Mouse (Mus musculus): ENCODE results near the gene Aox1. TPM values are rescaled to one million over a fixed set of nuclear protein-coding genes. Genes with fewer than 3 reads are reported as not detected.
"Not testable (repeated sequence)": the region's sequence is repeated elsewhere in the genome, so short reads cannot be mapped to it uniquely, and the experiment has no call there.

Aox1 gene
- polyA plus RNA-seq, 1 experiment from 2014 or later: 0.05 TPM

GRCm38 (mm10) chr1:58027707-58028106 lies 2.0 kb upstream of the Aox1 start:
- Histone ChIP-seq H3K4me2 (ENCODE audit: low read length) (no peak overlapping the region), H3K9ac (ENCODE audit: low read length) (no peak overlapping the region), H3K4me1 (replicated peaks; ENCODE audit: control insufficient read depth, insufficient read depth, low read length) (peaks cover 7% of the 10 kb centered on the region; the same call in 1 of the 2 replicates), H3K9me3 (ENCODE audit: control insufficient read depth, low read length) (no peaks in the 10 kb centered on the region), H3K4me3 (ENCODE audit: low read depth, low read length) (no peak overlapping the region), H3K36me3 (ENCODE audit: control insufficient read depth, insufficient read depth, low read length) (peaks cover 26% of the 10 kb centered on the region), H3K27ac (ENCODE audit: low read depth) (no peak overlapping the region), H3K27me3 (replicated peaks; ENCODE audit: control insufficient read depth, insufficient read depth, low read length) (no peaks in the 10 kb centered on the region)
- 80% methylated on average over 7 of the region's 7 CpGs for WGBS
- no peak for ATAC-seq (replicated peaks; ENCODE audit: low FRiP score, low TSS enrichment, low read depth)
- DNase-seq (ENCODE audit: low spot score): no peak

- Histone ChIP-seq H3K4me2 (ENCODE audit: low read length) (peak overlapping the region; percentile 42), H3K27me3 (replicated peaks; ENCODE audit: control insufficient read depth, insufficient read depth, low read length) (no peaks in the 10 kb centered on the region), H3K9me3 (ENCODE audit: control insufficient read depth, low read length) (no peaks in the 10 kb centered on the region), H3K4me1 (replicated peaks; ENCODE audit: control insufficient read depth, insufficient read depth, low read length) (peaks cover 7% of the 10 kb centered on the region; the same call in 1 of the 2 replicates), H3K27ac (ENCODE audit: low read depth) (no peak overlapping the region), H3K4me3 (ENCODE audit: low read depth, low read length) (peak overlapping the region; percentile 10; the same call in 1 of the 2 replicates), H3K9ac (ENCODE audit: low read length) (no peak overlapping the region), H3K36me3 (ENCODE audit: control insufficient read depth, insufficient read depth, low read length) (peaks cover 8% of the 10 kb centered on the region; the same call in 1 of the 2 replicates)
- DNase-seq (ENCODE audit: low spot score) (no peak), ATAC-seq (replicated peaks; ENCODE audit: low FRiP score, low TSS enrichment, low read depth) (no peak)
- WGBS: 19% methylated on average over 13 of the region's 13 CpGs
Measured at GRCm38 (mm10) chr1:58030156-58030871, 583 bp downstream of the Aox1 start.

GRCm38 (mm10) chr1:58031160-58031769 lies 1.5 kb downstream of the Aox1 start:
- peaks cover 7% of the 10 kb centered on the region; the same call in 1 of the 2 replicates for H3K4me1 ChIP-seq (replicated peaks; ENCODE audit: control insufficient read depth, insufficient read depth, low read length)
- no peaks in the 10 kb centered on the region for H3K27me3 ChIP-seq (replicated peaks; ENCODE audit: control insufficient read depth, insufficient read depth, low read length)
- H3K36me3 ChIP-seq (ENCODE audit: control insufficient read depth, insufficient read depth, low read length): 0 out of 2 replicates have a peak, but pooled peaks cover 3% of the 10 kb centered on the region
- no peak overlapping the region for H3K9ac ChIP-seq (ENCODE audit: low read length)
- DNase-seq (ENCODE audit: low spot score) (peak; percentile 87), ATAC-seq (replicated peaks; ENCODE audit: low FRiP score, low TSS enrichment, low read depth) (no peak)
- no peak overlapping the region for H3K4me3 ChIP-seq (ENCODE audit: low read depth, low read length)
- H3K4me2 ChIP-seq (ENCODE audit: low read length): no peak overlapping the region
- H3K27ac ChIP-seq (ENCODE audit: low read depth): no peak overlapping the region
- no peaks in the 10 kb centered on the region for H3K9me3 ChIP-seq (ENCODE audit: control insufficient read depth, low read length)
- 58% methylated on average over 10 of the region's 10 CpGs for WGBS

GRCm38 (mm10) chr1:58037306-58037705 lies 7.6 kb downstream of the Aox1 start:
- H3K4me2 ChIP-seq (ENCODE audit: low read length); ATAC-seq (replicated peaks; ENCODE audit: low FRiP score, low TSS enrichment, low read depth); H3K9ac ChIP-seq (ENCODE audit: low read length); H3K4me1 ChIP-seq (replicated peaks; ENCODE audit: control insufficient read depth, insufficient read depth, low read length); H3K4me3 ChIP-seq (ENCODE audit: low read depth, low read length); H3K9me3 ChIP-seq (ENCODE audit: control insufficient read depth, low read length); DNase-seq (ENCODE audit: low spot score); H3K36me3 ChIP-seq (ENCODE audit: control insufficient read depth, insufficient read depth, low read length); H3K27ac ChIP-seq (ENCODE audit: low read depth); H3K27me3 ChIP-seq (replicated peaks; ENCODE audit: control insufficient read depth, insufficient read depth, low read length): not testable (repeated sequence)
- WGBS: 92% methylated on average over 9 of the region's 9 CpGs

GRCm38 (mm10) chr1:58045076-58045475 lies 15.3 kb downstream of the Aox1 start:
- 62% methylated on average over 3 of the region's 3 CpGs for WGBS
- no peaks in the 10 kb centered on the region for H3K27me3 ChIP-seq (replicated peaks; ENCODE audit: control insufficient read depth, insufficient read depth, low read length)
- no peak overlapping the region for H3K27ac ChIP-seq (ENCODE audit: low read depth)
- no peak overlapping the region for H3K4me2 ChIP-seq (ENCODE audit: low read length)
- no peaks in the 10 kb centered on the region for H3K4me1 ChIP-seq (replicated peaks; ENCODE audit: control insufficient read depth, insufficient read depth, low read length)
- no peak for ATAC-seq (replicated peaks; ENCODE audit: low FRiP score, low TSS enrichment, low read depth)
- no peak overlapping the region for H3K9ac ChIP-seq (ENCODE audit: low read length)
- no peaks in the 10 kb centered on the region for H3K9me3 ChIP-seq (ENCODE audit: control insufficient read depth, low read length)
- no peak for DNase-seq (ENCODE audit: low spot score)
- H3K36me3 ChIP-seq (ENCODE audit: control insufficient read depth, insufficient read depth, low read length): no peaks in the 10 kb centered on the region
- no peak overlapping the region for H3K4me3 ChIP-seq (ENCODE audit: low read depth, low read length)

- Histone ChIP-seq H3K9ac (ENCODE audit: low read length) (no peak overlapping the region), H3K4me3 (ENCODE audit: low read depth, low read length) (no peak overlapping the region), H3K4me1 (replicated peaks; ENCODE audit: control insufficient read depth, insufficient read depth, low read length) (no peaks in the 10 kb centered on the region), H3K27me3 (replicated peaks; ENCODE audit: control insufficient read depth, insufficient read depth, low read length) (no peaks in the 10 kb centered on the region), H3K27ac (ENCODE audit: low read depth) (no peak overlapping the region), H3K9me3 (ENCODE audit: control insufficient read depth, low read length) (no peaks in the 10 kb centered on the region), H3K4me2 (ENCODE audit: low read length) (no peak overlapping the region), H3K36me3 (ENCODE audit: control insufficient read depth, insufficient read depth, low read length) (no peaks in the 10 kb centered on the region)
- DNase-seq (ENCODE audit: low spot score) (no peak), ATAC-seq (replicated peaks; ENCODE audit: low FRiP score, low TSS enrichment, low read depth) (no peak)
- WGBS: 73% methylated on average over 5 of the region's 5 CpGs
Measured at GRCm38 (mm10) chr1:58045546-58045945, 15.8 kb downstream of the Aox1 start.

GRCm38 (mm10) chr1:58046721-58047290 lies 17.1 kb downstream of the Aox1 start:
- Histone ChIP-seq H3K4me3 (ENCODE audit: low read depth, low read length) (no peak overlapping the region), H3K27ac (ENCODE audit: low read depth) (no peak overlapping the region), H3K9ac (ENCODE audit: low read length) (no peak overlapping the region), H3K36me3 (ENCODE audit: control insufficient read depth, insufficient read depth, low read length) (no peaks in the 10 kb centered on the region), H3K27me3 (replicated peaks; ENCODE audit: control insufficient read depth, insufficient read depth, low read length) (no peaks in the 10 kb centered on the region), H3K9me3 (ENCODE audit: control insufficient read depth, low read length) (no peaks in the 10 kb centered on the region), H3K4me2 (ENCODE audit: low read length) (no peak overlapping the region), H3K4me1 (replicated peaks; ENCODE audit: control insufficient read depth, insufficient read depth, low read length) (no peaks in the 10 kb centered on the region)
- DNase-seq (ENCODE audit: low spot score) (no peak), ATAC-seq (replicated peaks; ENCODE audit: low FRiP score, low TSS enrichment, low read depth) (no peak)
- 79% methylated on average over 3 of the region's 3 CpGs for WGBS

GRCm38 (mm10) chr1:58049126-58049525 lies 19.4 kb downstream of the Aox1 start:
- WGBS: 90% methylated on average over 5 of the region's 5 CpGs
- no peak for ATAC-seq (replicated peaks; ENCODE audit: low FRiP score, low TSS enrichment, low read depth)
- H3K27me3 ChIP-seq (replicated peaks; ENCODE audit: control insufficient read depth, insufficient read depth, low read length): no peaks in the 10 kb centered on the region

More at GRCm38 (mm10) chr1:58049126-58049525, 19.4 kb downstream of the Aox1 start:
- H3K27ac ChIP-seq (ENCODE audit: low read depth): no peak overlapping the region
- H3K4me2 ChIP-seq (ENCODE audit: low read length): no peak overlapping the region
- H3K36me3 ChIP-seq (ENCODE audit: control insufficient read depth, insufficient read depth, low read length): no peaks in the 10 kb centered on the region
- no peaks in the 10 kb centered on the region for H3K9me3 ChIP-seq (ENCODE audit: control insufficient read depth, low read length)
- H3K4me3 ChIP-seq (ENCODE audit: low read depth, low read length): no peak overlapping the region
- no peaks in the 10 kb centered on the region for H3K4me1 ChIP-seq (replicated peaks; ENCODE audit: control insufficient read depth, insufficient read depth, low read length)
- H3K9ac ChIP-seq (ENCODE audit: low read length): no peak overlapping the region
- DNase-seq (ENCODE audit: low spot score): no peak
